ENCODE assay signal across 11 mouse cellular contexts in genomic region chr16:78265826-78266225, GRCm38 (mm10). TPM values are rescaled to one million over a fixed set of nuclear protein-coding genes. Genes with fewer than 3 reads are reported as not detected.
A peak's percentile ranks its signal among the peaks of the same experiment; 100 is the strongest.
DNase-seq lines count a peak whose midpoint lies in the region; ATAC-seq and TF ChIP-seq lines count a peak whose summit lies in the region.
"Had no signal": no experiment of that assay in that cellular context is flagged by ENCODE, and none has a peak within 500 bp of the region (broad histone marks: within the 10 kb centered on the region; RNA-seq: fewer than 3 reads in every experiment).

No protein-coding gene starts in this region.

- H3K9ac ChIP-seq in kidney, postnatal 0 days (ENCODE audit: low read depth, low read length), result no peak overlapping the region
- H3K9ac ChIP-seq in intestine, embryonic 16.5 days (ENCODE audit: low read depth, low read length), result no peak overlapping the region
- H3K9ac ChIP-seq in stomach, embryonic 15.5 days, result no peak overlapping the region
- H3K9ac ChIP-seq: forebrain, embryonic 13.5 days; neural tube, embryonic 12.5 days had no signal

- no peaks in the 10 kb centered on the region for H3K9me3 ChIP-seq in kidney, postnatal 0 days (replicated peaks; ENCODE audit: low read length)
- no peaks in the 10 kb centered on the region for H3K9me3 ChIP-seq in intestine, embryonic 16.5 days (ENCODE audit: control insufficient read depth, low read length)
- H3K9me3 ChIP-seq in stomach, embryonic 15.5 days, result no peaks in the 10 kb centered on the region
- H3K9me3 ChIP-seq: forebrain, embryonic 13.5 days; neural tube, embryonic 12.5 days had no signal

- H3K4me3 ChIP-seq in kidney, postnatal 0 days (replicated peaks; ENCODE audit: low read depth, low read length), result no peak overlapping the region
- H3K4me3 ChIP-seq in intestine, embryonic 16.5 days (ENCODE audit: low read length), result no peak overlapping the region
- H3K4me3 ChIP-seq in stomach, embryonic 15.5 days (replicated peaks), result no peak overlapping the region

- H3K27me3 ChIP-seq in kidney, postnatal 0 days (ENCODE audit: insufficient read depth, low read length), result no peaks in the 10 kb centered on the region
- no peaks in the 10 kb centered on the region for H3K27me3 ChIP-seq in intestine, embryonic 16.5 days (replicated peaks; ENCODE audit: control insufficient read depth, insufficient read depth, low read length)
- no peaks in the 10 kb centered on the region for H3K27me3 ChIP-seq in stomach, embryonic 15.5 days (replicated peaks)
- H3K27me3 ChIP-seq: neural tube, embryonic 12.5 days had no signal

- peak overlapping the region; percentile 68; the same call in 1 of the 2 replicates for H3K4me2 ChIP-seq in kidney, postnatal 0 days (ENCODE audit: low read length)
- H3K4me2 ChIP-seq in intestine, embryonic 16.5 days (ENCODE audit: low read depth, low read length), result no peak overlapping the region; the same call in 1 of the 2 replicates
- H3K4me2 ChIP-seq in stomach, embryonic 15.5 days, result no peak overlapping the region

- no peak for TF ChIP-seq CTCF in kidney, postnatal 0 days (IDR thresholded peaks at IDR 0.05; ENCODE audit: low read depth)

- peak overlapping the region; percentile 73; the same call in 1 of the 2 replicates for H3K27ac ChIP-seq in kidney, postnatal 0 days
- peak overlapping the region; percentile 91 for H3K27ac ChIP-seq in intestine, embryonic 16.5 days (ENCODE audit: low read length)
- peak overlapping the region; percentile 61 for H3K27ac ChIP-seq in stomach, embryonic 15.5 days
- H3K27ac ChIP-seq: forebrain, embryonic 13.5 days; neural tube, embryonic 12.5 days had no signal

- DNase-seq in kidney, postnatal 0 days (ENCODE audit: low spot score), result no peak
- no peak for DNase-seq in kidney, adult 9 months
- peak; percentile 53 for DNase-seq in fibroblast of lung, adult 2 months (ENCODE audit: low read depth)
- no peak for DNase-seq in spleen, postnatal 10 days (ENCODE audit: low spot score in 2 of 2)
- DNase-seq: right cerebral cortex, postnatal 25 days had no signal

- no peaks in the 10 kb centered on the region for H3K36me3 ChIP-seq in kidney, postnatal 0 days (ENCODE audit: insufficient read depth, low read length)
- H3K36me3 ChIP-seq in intestine, embryonic 16.5 days (ENCODE audit: control insufficient read depth, insufficient read depth, low read length), result no peaks in the 10 kb centered on the region
- no peaks in the 10 kb centered on the region for H3K36me3 ChIP-seq in stomach, embryonic 15.5 days
- H3K36me3 ChIP-seq: G1E; neural tube, embryonic 12.5 days had no signal

- WGBS in kidney, postnatal 0 days, result 45% methylated on average over 11 of the region's 11 CpGs
- 45% methylated on average over 11 of the region's 11 CpGs for WGBS in intestine, embryonic 16.5 days
- 39% methylated on average over 11 of the region's 11 CpGs for WGBS in stomach, embryonic 15.5 days

- no peak for ATAC-seq in kidney, postnatal 0 days (replicated peaks; ENCODE audit: low FRiP score, low read depth)
- no peak for ATAC-seq in intestine, embryonic 16.5 days
- ATAC-seq in stomach, embryonic 15.5 days (ENCODE audit: insufficient read depth, low FRiP score, low read depth), result no peak
- no peak for ATAC-seq in monocyte, adult 5-6 weeks (replicated peaks; ENCODE audit: insufficient number of reproducible peaks, low FRiP score, low TSS enrichment, poor library complexity, severe bottlenecking)

- no peaks in the 10 kb centered on the region; the same call in 1 of the 2 replicates for H3K4me1 ChIP-seq in kidney, postnatal 0 days (replicated peaks; ENCODE audit: insufficient read depth, low read length)
- peaks cover 11% of the 10 kb centered on the region for H3K4me1 ChIP-seq in intestine, embryonic 16.5 days (ENCODE audit: control insufficient read depth, insufficient read depth, low read length)
- H3K4me1 ChIP-seq in stomach, embryonic 15.5 days, result 0 out of 2 replicates have a peak, but pooled peaks cover 6% of the 10 kb centered on the region

RNA-seq across cellular contexts. Expression of gene Cxadr, which starts 35.5 kb away (rescaled TPM):
- polyA plus RNA-seq in kidney, postnatal 0 days (2015; fragmentation: Nextera tagmentation; extraction: Ambion mirVana), result 33.2 and 34.9 TPM in 2 replicates
- 51.4 and 61.1 TPM in 2 replicates for polyA plus RNA-seq in intestine, embryonic 16.5 days (2015; fragmentation: Nextera tagmentation; extraction: Ambion mirVana)
- 59.0 and 68.1 TPM in 2 replicates for polyA plus RNA-seq in stomach, embryonic 15.5 days (2015; fragmentation: Nextera tagmentation; extraction: Ambion mirVana)
- under 0.01 to 0.85 TPM (median 0.19 TPM) in 3 replicates for total RNA-seq in monocyte, adult 5-6 weeks (2017)
- polyA plus RNA-seq: G1E had no signal
